Mouse (Mus musculus) kidney, postnatal 14 days (tissue): ENCODE measurements around the gene Kcnip4.

ENCODE experiments used
- DNase-seq: peaks from one replicate; pipeline ENCODE4 v3.0.0; 2022; ENCODE audit warnings: mixed read lengths

Gene Kcnip4

DNA sequence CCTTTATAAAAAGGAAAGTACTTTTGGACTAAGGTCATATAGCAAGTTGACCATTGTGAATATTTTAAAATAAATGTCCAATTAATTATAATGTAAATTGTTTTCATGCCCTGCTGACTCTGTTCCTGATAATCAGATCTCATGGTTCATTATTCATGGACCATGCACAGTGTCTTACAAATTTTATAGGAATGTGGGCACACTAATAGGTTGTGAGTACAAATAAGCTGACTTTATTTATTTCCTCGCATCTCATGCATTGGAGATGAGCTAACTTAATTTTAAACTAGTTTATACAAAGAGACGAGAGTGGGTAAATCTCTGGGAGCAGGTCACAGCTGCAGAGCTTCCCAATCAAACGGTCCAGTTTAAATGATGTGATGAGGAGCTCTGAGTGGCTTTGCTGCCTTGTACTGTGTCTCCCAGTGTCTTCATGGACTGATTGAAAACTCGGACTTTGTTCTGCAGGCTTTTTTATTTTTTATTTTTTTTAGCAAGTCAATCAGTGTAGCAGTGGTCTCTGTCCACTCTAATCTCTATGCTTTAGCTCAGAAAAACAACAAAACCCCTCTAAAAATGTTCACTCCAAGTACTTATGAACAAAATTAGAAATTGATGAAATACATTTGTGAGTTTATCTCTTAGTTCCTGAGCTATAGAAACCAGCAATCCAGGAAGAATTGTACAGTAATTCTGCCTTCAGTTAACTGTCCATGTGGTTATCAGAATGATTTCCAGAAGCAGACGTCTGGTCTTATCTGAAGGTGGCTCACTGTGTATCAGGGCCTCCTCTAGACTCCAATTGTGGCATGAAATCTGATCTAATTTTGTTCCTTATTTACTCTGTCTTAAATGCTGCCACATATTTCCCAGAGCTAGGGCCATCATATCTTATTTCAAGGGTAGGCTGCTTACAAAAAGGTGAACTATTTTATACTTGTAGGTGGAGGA lies 979.6 kb downstream of the Kcnip4 start:
- DNase-seq, result no peak

- no peak for DNase-seq
These were observed 1006.7 kb downstream of the Kcnip4 start for GRCm38 (mm10) chr5:48518035-48518434.

DNA sequence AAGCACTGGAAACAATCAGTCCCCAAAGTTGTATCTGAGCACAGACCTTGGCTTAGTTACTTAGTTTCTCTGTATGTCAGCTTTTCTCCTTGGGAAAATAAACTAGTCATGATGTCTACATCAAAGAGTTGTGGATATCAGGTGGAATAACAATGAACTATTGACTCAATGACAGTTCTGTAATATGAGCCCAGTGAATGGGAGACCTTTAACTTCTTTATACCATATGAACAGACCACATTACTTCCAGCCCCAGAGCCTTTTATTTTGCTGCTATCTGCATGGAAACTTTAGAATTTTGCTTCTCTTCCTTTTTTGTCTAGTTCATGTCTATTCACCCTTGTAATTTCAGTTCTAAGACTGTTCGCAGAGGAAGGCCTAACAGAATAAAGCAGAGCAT lies 1011.4 kb downstream of the Kcnip4 start:
- no peak for DNase-seq

DNA sequence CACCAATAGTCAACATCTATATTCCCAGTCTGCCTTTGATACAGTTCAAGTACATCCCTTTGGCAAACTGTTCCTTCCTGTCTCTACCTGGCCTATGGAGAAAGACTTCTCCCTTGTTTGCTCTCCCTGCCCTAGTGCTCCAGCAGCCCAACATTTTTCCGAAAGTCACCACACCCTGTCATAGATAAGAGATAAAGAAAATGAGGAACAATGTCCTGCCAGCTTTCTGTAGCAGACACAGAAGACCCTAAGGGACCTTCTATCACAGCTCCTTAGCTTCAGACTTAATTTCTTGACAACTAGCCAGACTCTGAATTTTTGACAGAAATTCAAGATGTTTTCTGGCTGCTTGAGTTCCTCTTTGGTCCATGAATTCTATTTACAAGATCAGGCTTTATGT lies 1013.4 kb downstream of the Kcnip4 start:
- DNase-seq, result no peak

DNA sequence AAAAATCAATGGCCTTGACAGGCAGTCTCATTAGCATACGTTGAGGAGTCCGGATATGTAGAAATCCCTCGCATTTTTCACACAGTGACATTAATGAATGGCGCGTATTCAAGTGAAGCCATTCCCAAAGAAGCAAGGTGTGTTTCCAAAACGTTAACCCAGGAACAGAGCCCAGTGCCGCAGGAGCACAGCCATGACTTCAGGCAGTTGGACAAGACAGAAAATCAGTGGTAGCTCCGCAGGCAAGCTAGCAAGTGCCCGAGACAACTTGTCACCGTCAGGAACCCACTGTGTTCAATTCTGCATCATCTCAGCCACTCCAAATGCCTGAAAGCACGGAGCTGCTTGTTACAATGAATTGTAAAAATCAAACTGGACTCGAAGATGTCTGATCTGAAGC lies 1014.5 kb downstream of the Kcnip4 start:
- no peak for DNase-seq

DNA sequence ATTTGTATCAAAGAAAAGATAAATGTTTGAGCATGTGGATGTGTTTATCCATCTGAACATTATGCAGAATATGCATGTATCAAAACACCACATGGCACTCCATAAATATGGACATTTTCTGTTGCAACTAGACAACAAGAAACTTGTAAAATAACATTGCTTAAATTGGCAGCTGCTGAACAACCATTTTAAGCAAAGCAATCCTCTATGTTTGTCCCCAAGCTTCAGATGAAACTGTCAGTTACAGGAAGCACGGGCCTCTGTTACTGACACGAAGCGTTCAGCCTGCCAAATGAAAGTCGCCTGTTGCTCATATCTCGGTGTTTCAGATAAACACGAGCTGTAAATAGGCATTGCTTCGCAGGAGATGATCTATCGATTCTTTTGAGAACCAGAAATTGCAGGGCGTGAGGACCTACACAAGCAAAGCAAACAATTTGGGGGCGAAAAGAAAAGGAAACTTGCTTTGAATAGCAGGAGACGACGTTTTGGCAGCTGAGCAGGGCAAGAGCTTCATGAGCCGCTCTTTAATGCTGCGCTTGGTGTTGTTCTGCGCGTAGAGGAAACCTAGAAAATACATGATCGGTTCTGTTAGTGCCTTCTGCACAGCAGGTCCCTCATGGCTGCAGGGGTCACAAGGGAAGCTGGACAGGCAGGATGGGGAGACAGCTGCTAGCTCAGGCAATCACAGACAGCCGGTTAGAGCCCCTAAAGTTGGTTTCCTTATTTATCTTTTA lies 1015.3 kb downstream of the Kcnip4 start:
- no peak for DNase-seq

GRCm38 (mm10) chr5:48503094-48503493 lies 1021.6 kb downstream of the Kcnip4 start:
- no peak for DNase-seq

- DNase-seq, result no peak
These were observed 1022.3 kb downstream of the Kcnip4 start for GRCm38 (mm10) chr5:48502442-48502841.

DNA sequence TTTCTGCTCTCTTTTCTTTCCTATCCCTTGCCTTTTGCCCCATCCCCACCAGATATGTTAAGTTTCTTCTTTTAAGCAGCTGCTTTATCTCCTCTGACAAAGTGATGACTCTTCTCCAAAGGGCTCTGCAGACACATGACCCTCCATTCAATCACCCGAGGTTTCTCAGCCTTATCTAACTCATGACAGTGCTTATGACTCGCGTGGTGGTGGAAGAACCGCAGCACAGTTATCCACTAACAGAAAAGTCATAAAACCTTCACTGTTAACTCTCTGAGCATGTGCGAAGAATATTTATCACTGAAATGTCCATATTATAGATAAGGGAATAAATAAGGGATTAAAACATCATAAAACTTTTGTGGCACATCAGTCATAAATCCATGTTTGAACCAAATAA lies 1024.5 kb downstream of the Kcnip4 start:
- DNase-seq, result peak; percentile 17

GRCm38 (mm10) chr5:48490864-48491477 lies 1033.7 kb downstream of the Kcnip4 start:
- no peak for DNase-seq

DNA sequence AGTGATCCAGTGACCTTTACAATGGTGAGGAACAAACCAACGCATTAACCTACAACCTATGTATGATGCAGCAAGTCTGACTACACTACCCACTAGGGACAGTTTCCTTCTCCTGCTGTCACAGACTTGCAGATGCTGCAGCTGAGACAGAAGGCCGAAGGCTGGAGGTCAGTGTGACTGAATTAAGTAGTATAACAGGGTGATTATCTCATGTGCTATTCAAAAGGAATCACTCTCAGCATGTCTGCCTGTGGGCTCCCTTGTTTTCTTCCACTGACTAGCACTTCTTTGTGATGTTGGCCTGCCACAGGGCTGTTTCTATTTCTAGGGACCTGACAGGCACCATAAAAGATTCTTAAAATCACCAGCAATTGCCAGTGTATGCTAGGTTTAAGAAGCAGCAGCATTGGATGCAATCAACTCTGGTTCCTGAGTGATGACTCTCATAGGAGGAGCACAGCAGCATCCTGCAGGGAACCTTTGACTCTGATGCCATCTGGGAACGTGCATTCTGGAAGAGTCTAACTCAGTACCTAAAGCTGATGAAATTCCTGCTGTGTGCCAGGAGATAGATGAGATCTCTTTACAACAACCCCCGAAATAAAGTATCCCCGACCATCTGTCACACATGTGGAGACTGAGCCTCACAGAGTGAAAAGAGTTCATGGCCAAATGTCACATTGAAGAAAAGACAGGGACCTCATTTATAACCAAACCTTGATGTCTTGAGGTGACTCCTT lies 1035.0 kb downstream of the Kcnip4 start:
- DNase-seq, result no peak

GRCm38 (mm10) chr5:48483112-48483511 lies 1041.6 kb downstream of the Kcnip4 start:
- no peak for DNase-seq

GRCm38 (mm10) chr5:48460221-48460620 lies 1064.5 kb downstream of the Kcnip4 start:
- no peak for DNase-seq

DNA sequence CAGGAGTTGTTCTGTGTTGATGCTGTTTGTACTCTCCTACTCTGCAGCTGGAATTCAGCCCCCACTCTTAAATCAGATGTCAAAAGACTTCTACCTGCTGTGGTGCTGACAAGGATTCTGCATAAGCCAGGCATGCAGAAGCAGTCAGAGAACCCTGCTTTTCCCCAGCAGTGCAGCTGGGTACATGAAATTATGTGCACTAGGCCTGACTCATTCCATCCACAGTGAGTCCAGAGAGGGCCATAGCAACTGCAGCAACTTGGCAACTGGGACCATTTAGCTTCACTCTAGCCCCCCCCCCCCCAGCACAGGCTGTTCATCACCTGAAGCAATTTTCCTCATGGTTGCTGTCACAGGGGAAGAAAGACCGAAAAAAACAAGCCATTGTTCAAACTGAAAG lies 1075.8 kb downstream of the Kcnip4 start:
- DNase-seq, result no peak

GRCm38 (mm10) chr5:48430459-48430858 lies 1094.2 kb downstream of the Kcnip4 start:
- peak; percentile 35 for DNase-seq

DNA sequence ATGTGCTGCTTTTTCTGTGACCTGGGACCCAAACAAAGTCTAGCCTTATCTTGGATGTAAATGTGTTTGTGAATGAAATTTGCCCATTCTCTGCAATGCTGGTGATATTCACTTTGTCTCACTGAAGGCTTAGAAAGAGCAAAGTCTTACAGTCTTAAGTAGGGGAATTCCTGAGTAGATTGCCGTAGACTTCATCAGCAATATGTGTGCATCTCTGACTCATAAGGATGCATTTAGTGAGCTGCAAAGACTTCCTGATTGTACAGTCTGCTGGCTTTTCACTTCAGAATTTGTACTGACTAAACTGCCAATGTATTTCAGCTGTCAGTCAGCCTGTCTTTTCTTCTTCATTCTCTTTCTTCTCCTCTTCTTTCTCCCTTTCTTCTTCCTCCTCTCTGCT lies 1102.8 kb downstream of the Kcnip4 start:
- DNase-seq, result no peak

DNA sequence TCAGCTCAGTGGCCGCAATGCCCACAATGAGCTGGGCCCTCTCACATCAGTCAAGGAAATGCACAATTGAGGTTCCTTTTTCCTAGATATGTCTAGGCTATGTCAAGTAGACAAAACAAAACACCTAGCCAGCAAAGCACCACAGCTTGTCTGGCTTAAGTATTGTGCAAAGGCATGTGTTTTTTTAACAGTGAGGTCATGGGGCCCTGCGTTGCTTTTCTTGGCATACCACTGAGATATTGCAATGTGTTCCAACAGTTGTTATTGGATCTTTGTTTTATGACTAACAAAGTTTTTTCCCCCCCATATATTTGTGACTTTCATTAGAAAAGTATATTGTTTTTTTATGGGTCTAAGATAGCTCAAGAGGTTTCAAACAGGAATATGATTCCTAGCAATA lies 1105.0 kb downstream of the Kcnip4 start:
- DNase-seq, result no peak

GRCm38 (mm10) chr5:48412261-48412660 lies 1112.4 kb downstream of the Kcnip4 start:
- DNase-seq, result no peak

- no peak for DNase-seq
These were observed 1113.2 kb downstream of the Kcnip4 start for GRCm38 (mm10) chr5:48411462-48411861.

DNA sequence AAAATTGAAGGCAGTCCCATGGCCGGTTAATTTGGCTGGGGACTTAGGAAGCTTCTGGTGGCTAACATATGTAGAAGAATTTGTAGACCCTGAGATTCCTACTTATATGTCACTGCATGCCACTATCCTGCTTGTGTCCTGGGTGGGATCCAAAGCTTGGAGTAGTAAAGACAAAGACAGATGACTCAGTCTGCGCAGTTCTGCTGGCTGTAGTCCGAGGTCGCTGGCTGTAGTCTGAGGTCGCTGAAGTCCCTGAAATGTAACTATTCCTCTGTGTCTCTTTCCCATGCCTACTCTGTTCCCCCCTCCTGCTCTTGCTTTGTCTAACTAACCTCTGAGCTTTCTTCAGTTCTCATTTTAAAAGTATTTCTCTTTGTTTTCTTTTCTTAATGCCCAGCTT lies 1114.4 kb downstream of the Kcnip4 start:
- peak; percentile 15 for DNase-seq

DNA sequence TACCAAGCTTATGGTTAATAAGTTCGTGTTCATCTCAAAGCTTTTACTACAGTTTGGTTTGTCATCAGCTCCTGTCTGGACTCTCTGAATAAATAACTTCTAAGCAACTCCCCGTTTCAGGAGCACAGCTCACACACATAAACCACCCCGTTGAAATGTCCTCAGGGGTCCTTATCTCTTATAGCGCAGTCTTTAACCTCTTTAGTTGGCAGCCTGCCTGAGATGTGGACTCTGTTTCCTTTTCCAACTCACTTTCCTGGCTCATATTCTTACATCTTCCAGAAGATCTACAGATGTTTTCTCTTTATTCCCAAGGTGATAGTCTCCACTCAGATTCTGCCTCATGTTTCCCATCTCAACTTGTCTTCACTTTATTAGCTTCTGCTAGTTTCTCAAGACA lies 1116.4 kb downstream of the Kcnip4 start:
- DNase-seq, result no peak

DNA sequence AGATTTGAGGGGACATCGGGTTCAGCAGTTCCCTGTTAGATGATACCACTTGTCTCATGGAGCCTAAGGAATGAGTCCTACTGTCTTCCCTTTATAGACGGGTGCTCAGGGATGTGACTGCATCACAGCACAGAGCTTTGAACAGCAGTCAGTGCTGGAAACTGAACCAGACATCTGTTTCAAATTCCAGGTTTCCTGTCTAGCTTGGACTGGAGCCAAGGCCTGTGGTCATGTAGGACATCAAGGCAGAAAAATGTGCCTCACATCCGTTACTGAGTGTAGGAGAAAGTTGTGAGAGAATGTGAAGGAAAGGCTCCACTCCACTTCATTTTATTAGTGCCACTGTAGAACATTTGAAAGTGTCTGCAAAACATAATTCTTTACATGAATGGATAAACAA lies 1122.2 kb downstream of the Kcnip4 start:
- DNase-seq, result peak; percentile 37
